Mouse (Mus musculus): ENCODE results near the gene Tango2.

DNA sequence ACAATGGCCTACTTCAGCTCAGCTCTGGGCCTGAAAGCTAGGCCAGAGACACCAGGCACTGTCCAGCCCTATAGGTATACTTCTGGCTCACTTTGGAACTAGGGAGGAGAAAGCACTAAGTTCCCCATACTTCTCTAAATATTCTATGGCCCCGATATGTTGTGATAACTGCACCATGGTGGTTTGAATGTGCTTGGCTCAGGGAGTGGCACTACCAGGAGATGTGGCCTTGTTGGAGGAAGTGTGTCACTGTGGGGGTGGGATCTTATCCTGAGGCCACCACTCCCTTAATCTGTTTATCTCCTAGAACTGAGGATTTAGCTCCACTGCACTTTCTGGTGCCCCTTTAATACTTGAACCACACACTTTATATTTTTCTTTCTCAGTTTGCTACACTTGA is 39.7 kb downstream of the Tango2 start:
- TF ChIP-seq CTCF (IDR thresholded peaks at IDR 0.05; ENCODE audit: low read depth, low read length) (no peak), POLR2A (IDR thresholded peaks at IDR 0.05; ENCODE audit: borderline replicate concordance, low read depth, low read length) (no peak)
